Mouse (Mus musculus): ENCODE data around the gene Olfr93. TPM values are rescaled to one million over a fixed set of nuclear protein-coding genes. Genes with fewer than 3 reads are reported as not detected.

The Olfr93 gene
- total RNA-seq (2014; fragmentation: Nextera tagmentation) (not detected in 2 replicates), total RNA-seq (2017) (0.06 and 0.27 TPM in 2 replicates), polyA plus RNA-seq (2012) (not detected in 2 replicates)

- DNase-seq (ENCODE audit: low spot score) (no peak), ATAC-seq (ENCODE audit: extremely low read depth, insufficient number of reproducible peaks, low FRiP score, poor library complexity, severe bottlenecking) (no peak)
Observed at GRCm38 (mm10) chr17:37161394-37161793, at the start of gene Olfr93. Gene Olfr93, minus strand, starts transcription at chr17:37161494.

GRCm38 (mm10) chr17:37203917-37204236 is 42.6 kb upstream of the Olfr93 start:
- H3K4me3 ChIP-seq (ENCODE audit: low read depth, low read length), result no peak overlapping the region
- DNase-seq (ENCODE audit: low spot score) (no peak), ATAC-seq (ENCODE audit: extremely low read depth, insufficient number of reproducible peaks, low FRiP score, poor library complexity, severe bottlenecking) (no peak)
- no peaks in the 10 kb centered on the region for H3K4me1 ChIP-seq (ENCODE audit: insufficient read depth, low read depth, low read length)
- no peaks in the 10 kb centered on the region for H3K36me3 ChIP-seq (replicated peaks)
- H3K9me3 ChIP-seq (replicated peaks), result no peaks in the 10 kb centered on the region
- no peaks in the 10 kb centered on the region for H3K27me3 ChIP-seq (ENCODE audit: insufficient read depth, low read length)
- TF ChIP-seq GATA2 (IDR thresholded peaks at IDR 0.05; ENCODE audit: borderline replicate concordance, low read depth, low read length) (no peak), TAL1 (conservative IDR thresholded peaks at IDR 0.05; ENCODE audit: low read depth, low read length) (no peak), POLR2AphosphoS5 (IDR thresholded peaks at IDR 0.05; ENCODE audit: insufficient replicate concordance, low read depth, low read length) (no peak), CTCF (IDR thresholded peaks at IDR 0.05; ENCODE audit: low read depth, low read length) (no peak), GATA1 (IDR thresholded peaks at IDR 0.05; ENCODE audit: borderline replicate concordance, low read length) (no peak)

More at GRCm38 (mm10) chr17:37161394-37161793, at the start of gene Olfr93:
- Histone ChIP-seq H3K4me3 (ENCODE audit: low read depth, low read length) (no peak within 1 kb of the TSS), H3K9me3 (replicated peaks) (no peaks in the 10 kb centered on the region), H3K27me3 (ENCODE audit: insufficient read depth, low read length) (peaks cover 4% of the 10 kb centered on the region; the same call in 1 of the 2 replicates), H3K4me1 (ENCODE audit: insufficient read depth, low read depth, low read length) (no peaks in the 10 kb centered on the region), H3K36me3 (replicated peaks) (no peaks in the 10 kb centered on the region)
- TF ChIP-seq GATA1 (IDR thresholded peaks at IDR 0.05; ENCODE audit: borderline replicate concordance, low read length) (no peak), CTCF (IDR thresholded peaks at IDR 0.05; ENCODE audit: low read depth, low read length) (no peak), TAL1 (conservative IDR thresholded peaks at IDR 0.05; ENCODE audit: low read depth, low read length) (no peak), GATA2 (IDR thresholded peaks at IDR 0.05; ENCODE audit: borderline replicate concordance, low read depth, low read length) (no peak), POLR2AphosphoS5 (IDR thresholded peaks at IDR 0.05; ENCODE audit: insufficient replicate concordance, low read depth, low read length) (no peak)

GRCm38 (mm10) chr17:37203206-37203916 is 42.1 kb upstream of the Olfr93 start:
- TF ChIP-seq CTCF (IDR thresholded peaks at IDR 0.05; ENCODE audit: low read depth, low read length), result peak; percentile 78
- no peak for TF ChIP-seq POLR2AphosphoS5 (IDR thresholded peaks at IDR 0.05; ENCODE audit: insufficient replicate concordance, low read depth, low read length)
- DNase-seq (ENCODE audit: low spot score) (peak; percentile 23), ATAC-seq (ENCODE audit: extremely low read depth, insufficient number of reproducible peaks, low FRiP score, poor library complexity, severe bottlenecking) (peak; percentile 84)
- no peaks in the 10 kb centered on the region for H3K4me1 ChIP-seq (ENCODE audit: insufficient read depth, low read depth, low read length)
- H3K27me3 ChIP-seq (ENCODE audit: insufficient read depth, low read length), result no peaks in the 10 kb centered on the region
- H3K36me3 ChIP-seq (replicated peaks), result no peaks in the 10 kb centered on the region
- no peaks in the 10 kb centered on the region for H3K9me3 ChIP-seq (replicated peaks)
- no peak overlapping the region for H3K4me3 ChIP-seq (ENCODE audit: low read depth, low read length)

GRCm38 (mm10) chr17:37200894-37201293 is 39.6 kb upstream of the Olfr93 start, which contains the start of gene Olfr94:
Gene Olfr94, minus strand, starts transcription at chr17:37200994.
- ATAC-seq (ENCODE audit: extremely low read depth, insufficient number of reproducible peaks, low FRiP score, poor library complexity, severe bottlenecking), result no peak
- peaks cover 8% of the 10 kb centered on the region for H3K9me3 ChIP-seq (replicated peaks)
- no peak within 1 kb of the TSS for H3K4me3 ChIP-seq (ENCODE audit: low read depth, low read length)
- no peak for TF ChIP-seq CTCF (IDR thresholded peaks at IDR 0.05; ENCODE audit: low read depth, low read length)
- no peak for TF ChIP-seq GATA2 (IDR thresholded peaks at IDR 0.05; ENCODE audit: borderline replicate concordance, low read depth, low read length)
- no peaks in the 10 kb centered on the region for H3K36me3 ChIP-seq (replicated peaks)
- no peak for DNase-seq (ENCODE audit: low spot score)
- H3K27me3 ChIP-seq (ENCODE audit: insufficient read depth, low read length), result peaks cover 3% of the 10 kb centered on the region; the same call in 1 of the 2 replicates
- no peaks in the 10 kb centered on the region for H3K4me1 ChIP-seq (ENCODE audit: insufficient read depth, low read depth, low read length)

- TF ChIP-seq TAL1 (conservative IDR thresholded peaks at IDR 0.05; ENCODE audit: low read depth, low read length) (no peak), CTCF (IDR thresholded peaks at IDR 0.05; ENCODE audit: low read depth, low read length) (no peak), POLR2AphosphoS5 (IDR thresholded peaks at IDR 0.05; ENCODE audit: insufficient replicate concordance, low read depth, low read length) (no peak), GATA2 (IDR thresholded peaks at IDR 0.05; ENCODE audit: borderline replicate concordance, low read depth, low read length) (no peak), GATA1 (IDR thresholded peaks at IDR 0.05; ENCODE audit: borderline replicate concordance, low read length) (no peak)
- Histone ChIP-seq H3K27me3 (ENCODE audit: insufficient read depth, low read length) (peaks cover 3% of the 10 kb centered on the region; the same call in 1 of the 2 replicates), H3K36me3 (replicated peaks) (no peaks in the 10 kb centered on the region), H3K4me3 (ENCODE audit: low read depth, low read length) (no peak overlapping the region; the same call in 1 of the 2 replicates), H3K9me3 (replicated peaks) (peaks cover 8% of the 10 kb centered on the region), H3K4me1 (ENCODE audit: insufficient read depth, low read depth, low read length) (no peaks in the 10 kb centered on the region)
- DNase-seq (ENCODE audit: low spot score) (no peak), ATAC-seq (ENCODE audit: extremely low read depth, insufficient number of reproducible peaks, low FRiP score, poor library complexity, severe bottlenecking) (no peak)
Observed at GRCm38 (mm10) chr17:37196845-37197724, 35.8 kb upstream of the Olfr93 start.

GRCm38 (mm10) chr17:37194782-37195181 is 33.5 kb upstream of the Olfr93 start:
- Histone ChIP-seq H3K27me3 (ENCODE audit: insufficient read depth, low read length) (peaks cover 3% of the 10 kb centered on the region; the same call in 1 of the 2 replicates), H3K4me3 (ENCODE audit: low read depth, low read length) (no peak overlapping the region), H3K9me3 (replicated peaks) (peaks cover 8% of the 10 kb centered on the region), H3K36me3 (replicated peaks) (no peaks in the 10 kb centered on the region), H3K4me1 (ENCODE audit: insufficient read depth, low read depth, low read length) (no peaks in the 10 kb centered on the region)
- ATAC-seq (ENCODE audit: extremely low read depth, insufficient number of reproducible peaks, low FRiP score, poor library complexity, severe bottlenecking) (no peak), DNase-seq (ENCODE audit: low spot score) (no peak)
- TF ChIP-seq GATA1 (IDR thresholded peaks at IDR 0.05; ENCODE audit: borderline replicate concordance, low read length), result no peak
- TF ChIP-seq GATA2 (IDR thresholded peaks at IDR 0.05; ENCODE audit: borderline replicate concordance, low read depth, low read length), result no peak
